Mouse (Mus musculus): ENCODE measurements at regions not wholly inside any gene's neighbourhood (a gene's known extent, or its start where the extent isn't known, plus 50 kb on each side); places are given as distances from the start of the nearest gene placed in this dataset.

DNA sequence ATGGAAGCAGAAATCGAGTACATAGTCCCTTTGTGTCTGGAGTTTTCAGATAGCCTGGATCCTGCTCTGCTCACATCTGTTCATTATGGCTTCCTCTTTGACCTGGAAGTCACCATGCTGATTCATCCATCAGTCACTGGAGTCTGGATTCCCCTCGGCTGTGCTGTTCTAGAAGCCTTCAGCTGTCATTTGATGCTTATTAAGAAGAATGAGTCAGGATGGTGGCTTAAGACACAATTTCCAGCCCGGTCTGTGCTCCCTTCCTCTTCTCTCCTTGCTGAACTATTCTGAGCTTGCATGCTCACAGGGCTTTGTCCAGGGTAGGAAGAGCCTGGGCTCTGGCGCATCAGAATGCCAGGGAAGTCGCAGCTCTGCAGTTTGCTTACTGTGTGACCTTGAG, 1398.2 kb upstream of the A1bg start:
- Histone ChIP-seq H3K9me3 (replicated peaks; ENCODE audit: insufficient read depth, low read length) (no peaks in the 10 kb centered on the region), H3K36me3 (ENCODE audit: control insufficient read depth in 1 of 2, insufficient read depth in 2 of 2, low read length in 2 of 2) (peaks cover 0 to 2% of the 10 kb centered on the region in 2 experiments; a peak in 1 of 4 replicates), H3K27ac (ENCODE audit: control insufficient read depth, low read depth, low read length) (no peak overlapping the region), H3K79me2 (ENCODE audit: control insufficient read depth, insufficient read depth, low read length, poor library complexity) (no peaks in the 10 kb centered on the region), H3K4me3 (ENCODE audit: control insufficient read depth in 1 of 2, insufficient read depth in 1 of 2, low read depth in 2 of 2, low read length in 2 of 2) (no peak overlapping the region), H3K27me3 (ENCODE audit: control insufficient read depth in 1 of 2, insufficient read depth in 2 of 2, low read length in 2 of 2) (peaks cover 0 to 4% of the 10 kb centered on the region in 2 experiments; a peak in 2 of 4 replicates), H3K4me1 (ENCODE audit: control insufficient read depth in 1 of 2, insufficient read depth in 2 of 2, low read length in 2 of 2) (peaks cover 0 to 2% of the 10 kb centered on the region in 2 experiments; a peak in 2 of 4 replicates), H3K9ac (ENCODE audit: control insufficient read depth, low read depth, low read length, poor library complexity, severe bottlenecking) (no peak overlapping the region)
- no peak for TF ChIP-seq CTCF (IDR thresholded peaks at IDR 0.05 in 2 of 3, conservative IDR thresholded peaks at IDR 0.05 in 1 of 3; ENCODE audit: control insufficient read depth in 1 of 3, insufficient read depth in 1 of 3, low read depth in 2 of 3, low read length in 3 of 3, poor library complexity in 1 of 3, severe bottlenecking in 1 of 3)
- TF ChIP-seq BHLHE40 (IDR thresholded peaks at IDR 0.05; ENCODE audit: borderline replicate concordance, low read depth, low read length): no peak
- TF ChIP-seq SMC3 (IDR thresholded peaks at IDR 0.05; ENCODE audit: low read depth, low read length): no peak
- no peak for TF ChIP-seq HCFC1 (IDR thresholded peaks at IDR 0.05; ENCODE audit: low read depth, low read length)
- no peak for TF ChIP-seq EP300 (IDR thresholded peaks at IDR 0.05; ENCODE audit: low read depth in 1 of 2, low read length in 2 of 2)
- no peak for TF ChIP-seq POLR2A (IDR thresholded peaks at IDR 0.05; ENCODE audit: control insufficient read depth in 1 of 2, insufficient read depth in 1 of 2, low read depth in 1 of 2, low read length in 2 of 2, poor library complexity in 1 of 2)
- no peak for TF ChIP-seq MXI1 (IDR thresholded peaks at IDR 0.05; ENCODE audit: low read depth, low read length)
- no peak for TF ChIP-seq GABPA (IDR thresholded peaks at IDR 0.05; ENCODE audit: low read depth, low read length)
- no peak for TF ChIP-seq CHD1 (IDR thresholded peaks at IDR 0.05; ENCODE audit: low read depth, low read length)
- TF ChIP-seq NELFE (IDR thresholded peaks at IDR 0.05; ENCODE audit: low read depth, low read length): no peak
- TF ChIP-seq TBP (IDR thresholded peaks at IDR 0.05; ENCODE audit: low read depth, low read length): no peak
- no peak for TF ChIP-seq POLR2AphosphoS5 (IDR thresholded peaks at IDR 0.05; ENCODE audit: borderline replicate concordance, low read depth, low read length)
- no peak for TF ChIP-seq SIN3A (IDR thresholded peaks at IDR 0.05; ENCODE audit: low read length)
- DNase-seq (ENCODE audit: low read depth, low spot score): no peak

DNA sequence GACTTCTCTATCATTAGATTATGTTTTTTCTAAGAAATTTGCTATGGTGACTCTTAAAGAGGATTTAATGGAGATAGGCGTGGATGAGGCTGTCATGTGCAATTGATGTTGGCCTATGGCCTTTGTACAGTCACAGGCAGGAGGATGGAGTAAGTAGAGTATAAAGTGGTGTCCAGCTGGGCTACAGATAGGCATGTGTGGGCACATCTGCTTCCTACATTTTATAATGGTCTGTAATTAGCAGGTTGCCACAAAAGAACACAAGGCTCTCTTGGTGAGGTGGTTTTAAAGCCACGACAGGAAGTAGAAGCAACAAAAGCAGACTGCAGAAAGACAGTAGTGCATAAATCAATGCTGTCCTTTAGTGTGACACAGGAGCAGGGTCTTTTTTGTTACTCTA, 1391.6 kb upstream of the A1bg start:
- Histone ChIP-seq H3K27ac (ENCODE audit: control insufficient read depth, low read depth, low read length) (no peak overlapping the region), H3K9me3 (replicated peaks; ENCODE audit: insufficient read depth, low read length) (no peaks in the 10 kb centered on the region), H3K36me3 (ENCODE audit: control insufficient read depth in 1 of 2, insufficient read depth in 2 of 2, low read length in 2 of 2) (no peaks in the 10 kb centered on the region), H3K27me3 (ENCODE audit: control insufficient read depth in 1 of 2, insufficient read depth in 2 of 2, low read length in 2 of 2) (peaks cover 0 to 6% of the 10 kb centered on the region in 2 experiments; a peak in 2 of 4 replicates), H3K4me3 (ENCODE audit: control insufficient read depth in 1 of 2, insufficient read depth in 1 of 2, low read depth in 2 of 2, low read length in 2 of 2) (no peak overlapping the region), H3K79me2 (ENCODE audit: control insufficient read depth, insufficient read depth, low read length, poor library complexity) (no peaks in the 10 kb centered on the region), H3K4me1 (ENCODE audit: control insufficient read depth in 1 of 2, insufficient read depth in 2 of 2, low read length in 2 of 2) (no peaks in the 10 kb centered on the region), H3K9ac (ENCODE audit: control insufficient read depth, low read depth, low read length, poor library complexity, severe bottlenecking) (no peak overlapping the region)
- no peak for TF ChIP-seq TAL1 (IDR thresholded peaks at IDR 0.05; ENCODE audit: low read length)
- TF ChIP-seq GATA1 (IDR thresholded peaks at IDR 0.05; ENCODE audit: low read depth, low read length): no peak
- no peak for TF ChIP-seq SIN3A (IDR thresholded peaks at IDR 0.05; ENCODE audit: low read length)
- TF ChIP-seq RCOR1 (IDR thresholded peaks at IDR 0.05; ENCODE audit: low read depth, low read length): no peak
- TF ChIP-seq TBP (IDR thresholded peaks at IDR 0.05; ENCODE audit: low read depth, low read length): no peak
- TF ChIP-seq HCFC1 (IDR thresholded peaks at IDR 0.05; ENCODE audit: low read depth, low read length): no peak
- DNase-seq (ENCODE audit: low read depth, low spot score): no peak
